Mouse (Mus musculus): ENCODE data around the gene 1700013G24Rik. TPM values are rescaled to one million over a fixed set of nuclear protein-coding genes. Genes with fewer than 3 reads are reported as not detected.
A peak's percentile ranks its signal among the peaks of the same experiment; 100 is the strongest.

1700013G24Rik gene
- polyA plus RNA-seq, 1 experiment, result 1,386 TPM

DNA sequence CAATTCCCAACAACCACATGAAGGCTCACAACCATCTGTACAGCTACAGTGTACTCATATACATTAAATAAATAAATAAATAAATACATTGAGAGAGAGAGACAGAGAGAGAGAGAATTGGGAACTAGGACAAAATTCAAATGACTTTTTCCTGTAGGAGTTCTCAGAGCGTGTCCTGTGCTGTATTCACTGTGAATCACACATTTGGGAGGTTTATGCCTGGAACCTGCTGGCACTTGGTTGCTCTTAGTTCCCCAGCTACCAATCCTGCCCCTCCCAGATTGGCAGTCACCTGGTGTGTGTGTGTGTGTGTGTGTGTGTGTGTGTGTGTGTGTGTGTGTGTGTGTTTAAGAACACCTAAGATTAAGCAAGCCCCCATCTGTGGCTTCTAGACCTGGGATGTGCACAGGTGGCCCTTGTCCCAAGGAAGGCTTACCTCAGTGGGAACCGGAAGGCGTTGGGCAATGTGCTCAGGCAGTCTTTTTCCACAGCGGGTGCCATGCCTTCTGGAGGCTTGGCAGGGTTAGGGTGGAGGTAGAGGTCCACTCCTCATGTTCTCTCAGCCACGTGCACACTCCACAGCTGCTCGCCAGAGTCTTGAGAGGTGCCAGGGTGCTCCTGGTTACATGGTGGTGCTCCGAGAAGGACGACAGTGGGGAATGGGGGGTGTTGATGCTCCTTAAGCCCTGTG lies 16.0 kb upstream of the 1700013G24Rik start:
- TF ChIP-seq POLR2A (IDR thresholded peaks at IDR 0.05; ENCODE audit: control insufficient read depth, low read depth, low read length) (no peak), CTCF (IDR thresholded peaks at IDR 0.05; ENCODE audit: control insufficient read depth, insufficient read depth, insufficient replicate concordance, low read depth, low read length) (no peak)
- H3K27me3 ChIP-seq (ENCODE audit: control insufficient read depth, insufficient read depth, low read length), result no peaks in the 10 kb centered on the region
- H3K27ac ChIP-seq (ENCODE audit: control insufficient read depth, insufficient read depth, low read depth, low read length), result no peak overlapping the region
- no peaks in the 10 kb centered on the region for H3K36me3 ChIP-seq (ENCODE audit: control insufficient read depth, insufficient read depth, low read length)
- no peaks in the 10 kb centered on the region for H3K4me1 ChIP-seq (ENCODE audit: control insufficient read depth, insufficient read depth, low read length)
- H3K4me3 ChIP-seq (ENCODE audit: control insufficient read depth, low read depth, low read length), result no peak overlapping the region

DNA sequence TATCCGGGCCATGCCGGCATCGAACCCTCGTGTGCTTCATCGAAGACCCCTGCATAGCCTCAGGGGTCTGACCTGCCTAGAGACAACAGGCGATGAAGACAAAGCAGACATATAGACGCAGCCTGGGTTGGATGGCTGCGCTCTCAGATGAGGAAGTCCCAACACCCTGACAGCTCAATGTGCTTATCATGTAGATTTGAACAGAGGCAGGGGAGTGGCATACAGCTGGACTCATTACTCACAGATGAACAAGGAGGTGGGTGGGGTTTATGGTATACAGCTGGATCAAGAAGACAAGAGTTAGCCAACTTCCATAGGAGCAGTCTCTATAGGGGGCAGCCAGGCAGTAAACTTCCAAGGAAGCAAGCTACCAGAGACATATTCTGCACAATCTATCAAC lies 14.2 kb upstream of the 1700013G24Rik start:
- Histone ChIP-seq H3K27ac (ENCODE audit: control insufficient read depth, insufficient read depth, low read depth, low read length) (no peak overlapping the region), H3K4me1 (ENCODE audit: control insufficient read depth, insufficient read depth, low read length) (no peaks in the 10 kb centered on the region), H3K27me3 (ENCODE audit: control insufficient read depth, insufficient read depth, low read length) (no peaks in the 10 kb centered on the region), H3K36me3 (ENCODE audit: control insufficient read depth, insufficient read depth, low read length) (no peaks in the 10 kb centered on the region), H3K4me3 (ENCODE audit: control insufficient read depth, low read depth, low read length) (no peak overlapping the region)
- TF ChIP-seq POLR2A (IDR thresholded peaks at IDR 0.05; ENCODE audit: control insufficient read depth, low read depth, low read length) (no peak), CTCF (IDR thresholded peaks at IDR 0.05; ENCODE audit: control insufficient read depth, insufficient read depth, insufficient replicate concordance, low read depth, low read length) (no peak)

- Histone ChIP-seq H3K27ac (ENCODE audit: control insufficient read depth, insufficient read depth, low read depth, low read length) (no peak overlapping the region), H3K36me3 (ENCODE audit: control insufficient read depth, insufficient read depth, low read length) (no peaks in the 10 kb centered on the region)
- TF ChIP-seq POLR2A (IDR thresholded peaks at IDR 0.05; ENCODE audit: control insufficient read depth, low read depth, low read length) (no peak), CTCF (IDR thresholded peaks at IDR 0.05; ENCODE audit: control insufficient read depth, insufficient read depth, insufficient replicate concordance, low read depth, low read length) (no peak)
Observed at GRCm38 (mm10) chr4:137441332-137441731, 11.8 kb upstream of the 1700013G24Rik start.

DNA sequence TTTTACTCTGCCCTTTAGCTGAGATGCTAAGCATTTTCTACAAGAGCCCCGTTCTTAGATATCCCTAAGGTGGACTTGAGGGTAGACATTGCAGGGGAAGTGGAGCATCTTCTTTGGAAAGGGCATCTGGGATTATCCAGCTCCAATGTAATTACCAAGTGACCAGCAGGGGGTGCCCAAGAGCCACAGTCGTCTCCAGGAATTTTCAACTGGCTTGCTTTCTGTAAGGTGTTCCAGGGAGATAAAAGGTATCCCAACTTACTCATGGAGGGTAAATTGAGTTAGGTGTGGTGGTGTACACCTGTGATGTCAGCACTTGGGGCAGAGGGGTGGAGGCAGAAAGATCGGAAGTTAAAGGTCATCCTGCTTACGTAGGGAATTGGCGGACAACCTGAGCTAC lies 9.5 kb upstream of the 1700013G24Rik start:
- peak; percentile 47; the same call in 1 of the 2 replicates for TF ChIP-seq CTCF (IDR thresholded peaks at IDR 0.05; ENCODE audit: control insufficient read depth, insufficient read depth, insufficient replicate concordance, low read depth, low read length)
- TF ChIP-seq POLR2A (IDR thresholded peaks at IDR 0.05; ENCODE audit: control insufficient read depth, low read depth, low read length), result no peak

More at GRCm38 (mm10) chr4:137441332-137441731, 11.8 kb upstream of the 1700013G24Rik start:
- H3K4me1 ChIP-seq (ENCODE audit: control insufficient read depth, insufficient read depth, low read length), result no peaks in the 10 kb centered on the region
- H3K27me3 ChIP-seq (ENCODE audit: control insufficient read depth, insufficient read depth, low read length), result no peaks in the 10 kb centered on the region
- H3K4me3 ChIP-seq (ENCODE audit: control insufficient read depth, low read depth, low read length), result no peak overlapping the region

GRCm38 (mm10) chr4:137445881-137446280 lies 7.2 kb upstream of the 1700013G24Rik start:
- H3K4me1 ChIP-seq (ENCODE audit: control insufficient read depth, insufficient read depth, low read length), result 0 out of 2 replicates have a peak, but pooled peaks cover 2% of the 10 kb centered on the region
- H3K36me3 ChIP-seq (ENCODE audit: control insufficient read depth, insufficient read depth, low read length), result no peaks in the 10 kb centered on the region
- TF ChIP-seq POLR2A (IDR thresholded peaks at IDR 0.05; ENCODE audit: control insufficient read depth, low read depth, low read length) (no peak), CTCF (IDR thresholded peaks at IDR 0.05; ENCODE audit: control insufficient read depth, insufficient read depth, insufficient replicate concordance, low read depth, low read length) (no peak)
- no peak overlapping the region for H3K27ac ChIP-seq (ENCODE audit: control insufficient read depth, insufficient read depth, low read depth, low read length)
- H3K27me3 ChIP-seq (ENCODE audit: control insufficient read depth, insufficient read depth, low read length), result no peaks in the 10 kb centered on the region
- no peak overlapping the region for H3K4me3 ChIP-seq (ENCODE audit: control insufficient read depth, low read depth, low read length)

More for the DNA sequence above, 9.5 kb upstream of the 1700013G24Rik start:
- Histone ChIP-seq H3K27ac (ENCODE audit: control insufficient read depth, insufficient read depth, low read depth, low read length) (no peak overlapping the region), H3K27me3 (ENCODE audit: control insufficient read depth, insufficient read depth, low read length) (no peaks in the 10 kb centered on the region), H3K4me1 (ENCODE audit: control insufficient read depth, insufficient read depth, low read length) (0 out of 2 replicates have a peak, but pooled peaks cover 2% of the 10 kb centered on the region), H3K4me3 (ENCODE audit: control insufficient read depth, low read depth, low read length) (no peak overlapping the region), H3K36me3 (ENCODE audit: control insufficient read depth, insufficient read depth, low read length) (no peaks in the 10 kb centered on the region)

DNA sequence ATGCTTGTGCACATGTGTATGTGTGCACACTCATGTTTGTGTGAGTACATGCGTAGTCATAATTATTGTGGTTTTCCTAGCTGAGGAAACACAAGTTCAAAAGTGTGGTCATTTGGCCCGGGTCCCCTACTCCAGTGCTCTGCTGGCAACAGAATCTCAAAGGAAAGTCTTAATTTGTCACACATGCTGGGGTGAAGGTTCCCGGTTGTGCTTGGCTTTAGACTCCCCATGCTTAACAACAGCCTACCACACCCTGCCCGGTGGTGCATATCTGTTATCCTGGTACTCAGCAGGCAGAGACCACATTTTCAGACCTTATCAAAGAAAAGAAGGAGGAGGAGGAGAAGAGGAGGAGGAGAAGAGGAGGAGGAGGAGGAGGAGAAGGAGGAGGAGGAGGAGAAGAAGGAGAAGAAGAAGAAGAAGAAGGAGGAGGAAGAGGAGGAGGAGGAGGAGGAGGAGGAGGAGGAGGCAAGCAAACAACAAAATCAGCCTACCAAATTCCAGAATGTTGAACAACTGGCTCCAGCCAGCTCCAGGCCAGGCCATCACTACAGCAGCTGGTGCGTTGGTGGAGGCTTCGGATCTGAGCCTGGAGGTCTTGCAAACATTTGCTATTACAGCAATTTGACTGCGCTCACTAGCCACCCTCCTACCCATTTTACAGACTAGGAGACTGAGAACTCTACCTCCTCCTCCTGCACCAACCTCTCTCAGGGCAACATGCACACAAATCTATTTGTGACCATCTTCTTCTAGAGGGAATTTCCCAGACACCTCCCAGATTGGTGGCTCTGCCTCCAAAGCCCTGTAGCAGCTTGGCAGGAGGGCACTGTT lies 5.5 kb upstream of the 1700013G24Rik start:
- Histone ChIP-seq H3K36me3 (ENCODE audit: control insufficient read depth, insufficient read depth, low read length) (no peaks in the 10 kb centered on the region), H3K27me3 (ENCODE audit: control insufficient read depth, insufficient read depth, low read length) (no peaks in the 10 kb centered on the region), H3K4me3 (ENCODE audit: control insufficient read depth, low read depth, low read length) (no peak overlapping the region), H3K4me1 (ENCODE audit: control insufficient read depth, insufficient read depth, low read length) (0 out of 2 replicates have a peak, but pooled peaks cover 2% of the 10 kb centered on the region), H3K27ac (ENCODE audit: control insufficient read depth, insufficient read depth, low read depth, low read length) (no peak overlapping the region)
- TF ChIP-seq POLR2A (IDR thresholded peaks at IDR 0.05; ENCODE audit: control insufficient read depth, low read depth, low read length) (no peak), CTCF (IDR thresholded peaks at IDR 0.05; ENCODE audit: control insufficient read depth, insufficient read depth, insufficient replicate concordance, low read depth, low read length) (no peak)

GRCm38 (mm10) chr4:137448197-137448596 lies 4.9 kb upstream of the 1700013G24Rik start:
- TF ChIP-seq CTCF (IDR thresholded peaks at IDR 0.05; ENCODE audit: control insufficient read depth, insufficient read depth, insufficient replicate concordance, low read depth, low read length) (no peak), POLR2A (IDR thresholded peaks at IDR 0.05; ENCODE audit: control insufficient read depth, low read depth, low read length) (no peak)
- Histone ChIP-seq H3K27me3 (ENCODE audit: control insufficient read depth, insufficient read depth, low read length) (no peaks in the 10 kb centered on the region), H3K4me3 (ENCODE audit: control insufficient read depth, low read depth, low read length) (no peak overlapping the region), H3K27ac (ENCODE audit: control insufficient read depth, insufficient read depth, low read depth, low read length) (no peak overlapping the region), H3K36me3 (ENCODE audit: control insufficient read depth, insufficient read depth, low read length) (no peaks in the 10 kb centered on the region), H3K4me1 (ENCODE audit: control insufficient read depth, insufficient read depth, low read length) (0 out of 2 replicates have a peak, but pooled peaks cover 2% of the 10 kb centered on the region)
